Mouse (Mus musculus): Measurements from ENCODE around the gene Ppp2r1a. TPM values are rescaled to one million over a fixed set of nuclear protein-coding genes. Genes with fewer than 3 reads are reported as not detected.

The Ppp2r1a gene
- total RNA-seq (2023), result 100 to 1,000 TPM; 211 to 263 TPM

DNA sequence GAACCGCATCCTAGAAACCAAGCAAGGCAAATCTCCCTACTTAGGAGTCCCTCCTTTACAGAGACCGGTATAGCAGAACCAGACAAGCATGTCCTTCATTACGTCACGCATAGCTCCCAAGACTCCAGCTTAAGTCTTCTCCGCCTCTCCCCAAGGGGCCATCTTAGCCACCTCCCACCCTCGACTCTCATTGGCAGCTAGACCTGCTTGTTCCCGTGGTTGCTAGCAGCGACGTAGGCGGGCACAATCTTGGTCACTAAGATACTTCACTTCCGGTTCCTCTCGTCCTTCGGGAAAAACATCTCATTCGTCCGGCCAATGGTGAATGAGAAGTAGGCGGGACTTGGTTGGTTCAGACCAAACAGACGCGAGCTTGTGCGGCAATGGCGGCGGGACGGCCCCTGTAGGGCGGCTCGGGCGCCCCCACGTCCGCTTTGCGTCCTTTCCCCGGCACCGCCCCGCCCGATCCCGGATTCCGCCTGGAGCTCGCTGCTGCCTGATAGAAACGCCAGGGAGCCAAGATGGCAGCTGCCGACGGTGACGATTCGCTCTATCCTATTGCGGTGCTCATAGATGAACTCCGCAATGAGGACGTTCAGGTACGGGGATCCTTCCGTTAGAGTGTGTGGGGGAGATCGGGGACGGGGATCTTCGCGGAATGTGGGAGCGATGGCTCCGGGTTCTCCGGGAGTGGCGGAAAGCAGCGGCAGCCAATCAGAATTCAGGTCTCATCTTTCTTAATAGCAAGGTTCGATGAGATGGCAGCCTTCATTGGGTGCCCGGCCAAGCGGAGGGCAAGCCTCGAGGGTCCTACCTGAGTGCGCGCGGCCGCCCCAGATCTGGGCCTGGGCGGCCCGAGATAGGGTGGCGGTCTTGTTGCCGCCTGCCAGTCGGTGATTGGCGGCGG, at the start of gene Ppp2r1a:
Ppp2r1a (plus strand) TSS at position 327 of the 907 bp plus-strand sequence.

DNA sequence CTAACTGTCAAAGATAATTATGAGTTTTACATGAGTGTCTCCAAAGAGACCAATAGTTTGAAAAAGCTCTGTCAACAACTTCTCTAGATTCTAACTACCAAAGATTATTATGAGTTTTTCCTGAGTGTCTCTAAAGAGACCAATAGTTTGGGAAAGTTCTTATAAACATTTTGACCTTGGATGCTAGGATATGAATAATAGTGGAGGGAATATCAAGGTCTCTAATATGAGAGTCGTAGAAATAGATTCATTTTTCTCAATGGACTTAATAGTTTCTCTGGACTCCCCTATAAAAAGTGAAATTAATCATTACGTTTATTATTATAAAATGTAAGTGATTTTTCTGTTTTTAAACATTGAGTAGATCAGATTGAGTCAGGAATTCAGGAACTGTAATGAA, 40.1 kb upstream of the Ppp2r1a start, which contains the start of gene Vmn1r231:
Vmn1r231 (minus strand) TSS at position 101 of the 400 bp plus-strand sequence.

DNA sequence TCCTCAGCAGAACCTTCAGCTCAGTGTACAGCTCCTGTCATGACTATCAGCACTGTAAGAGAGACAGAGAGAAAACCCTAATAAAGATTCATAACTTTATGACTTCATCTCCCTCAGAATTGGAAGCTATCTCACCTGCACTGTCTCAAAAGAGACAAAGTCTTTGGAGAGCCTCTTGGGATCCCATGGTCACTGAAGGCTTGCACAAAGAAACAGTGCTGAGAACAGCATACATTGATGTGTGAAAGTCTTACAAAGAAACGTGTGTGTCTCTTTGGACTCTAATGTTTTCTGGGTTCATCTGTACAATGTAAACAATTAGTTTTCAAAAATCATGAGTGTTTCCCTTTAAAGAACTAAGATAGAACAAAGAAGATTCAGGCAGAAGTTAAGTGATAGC, 25.5 kb upstream of the Ppp2r1a start, which contains the start of gene Vmn1r232:
Vmn1r232 (minus strand) TSS at position 101 of the 400 bp plus-strand sequence.

DNA sequence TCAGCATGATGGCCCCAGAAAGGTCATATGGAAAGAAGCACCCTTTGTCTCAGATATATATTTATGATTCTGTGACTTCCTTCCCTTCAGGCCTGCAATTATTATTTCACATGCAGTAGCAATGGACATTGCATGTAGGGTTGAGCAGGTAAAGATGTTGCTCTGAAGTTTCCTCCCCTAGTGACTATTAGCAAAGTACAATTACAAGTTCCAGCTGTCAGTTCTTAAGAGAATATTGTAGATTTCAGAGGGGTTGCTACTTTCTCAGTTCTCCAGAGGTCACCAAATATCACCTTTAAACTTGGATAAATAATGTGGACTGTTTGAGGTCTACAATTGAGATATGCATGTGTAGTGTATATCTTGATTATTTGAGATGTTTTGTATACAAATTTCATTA, 51.3 kb downstream of the Ppp2r1a start, which contains the start of gene Vmn1r233:
Vmn1r233 (minus strand) TSS at position 101 of the 400 bp plus-strand sequence.

DNA sequence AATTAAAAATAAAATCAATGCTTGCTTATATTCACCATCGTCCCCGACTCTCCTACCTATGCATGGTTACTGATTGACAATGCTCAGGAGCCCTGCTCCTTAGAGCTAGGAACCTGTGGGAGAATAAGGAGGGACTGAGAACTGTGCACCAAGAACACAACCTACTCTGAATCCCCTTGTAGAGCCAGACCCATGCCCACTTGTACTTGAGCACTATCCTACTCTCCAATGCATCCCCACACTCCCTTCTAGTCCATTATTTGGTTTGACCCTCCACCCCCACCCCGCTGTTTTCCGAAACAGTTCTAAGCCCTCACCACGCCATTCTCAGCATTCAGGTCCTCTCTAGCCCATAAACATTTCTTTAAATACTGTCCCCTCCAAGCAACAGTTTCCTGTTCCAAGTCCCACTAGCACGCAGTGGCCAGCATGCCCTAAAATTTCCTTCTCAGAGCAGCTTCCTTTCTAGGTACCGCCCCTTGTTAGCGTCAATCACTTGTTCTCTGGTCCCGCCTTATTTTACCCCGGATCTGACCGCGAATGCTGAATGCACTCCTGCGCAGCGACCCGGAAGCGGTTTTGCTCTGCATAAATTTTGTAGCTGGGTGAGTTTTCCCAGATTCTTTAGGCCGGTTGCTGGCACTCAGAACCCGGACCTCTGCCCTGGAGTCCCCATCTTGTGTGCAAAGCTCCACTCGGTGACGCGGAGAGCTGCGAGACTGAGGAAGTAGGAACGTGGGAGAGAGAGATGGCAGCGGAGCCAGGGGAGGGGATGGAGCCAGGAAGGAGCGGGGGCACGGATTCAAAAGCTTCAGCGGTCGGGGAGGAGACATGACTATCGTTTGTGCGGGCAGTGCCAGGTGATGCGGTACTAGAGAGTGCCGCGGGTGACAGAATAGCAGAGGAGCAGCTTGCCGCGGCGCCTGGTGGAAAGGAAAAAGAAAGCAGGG, 63.5 kb downstream of the Ppp2r1a start, which contains the start of gene Zfp160:
Zfp160 (plus strand) TSS at position 522 of the 950 bp plus-strand sequence.

Other genes with a start within 250 kb of the Ppp2r1a start
- not detected for gene Vmn1r227, start 215.5 kb upstream of the Ppp2r1a start, total RNA-seq (2023)
- gene Vmn1r228, start 159.2 kb upstream of the Ppp2r1a start, total RNA-seq (2023), result not detected
- gene Vmn1r229, start 133.8 kb upstream of the Ppp2r1a start, total RNA-seq (2023), result not detected
- gene Vmn1r230, start 104.9 kb upstream of the Ppp2r1a start, total RNA-seq (2023), result not detected
- gene Vmn1r231, start 40.2 kb upstream of the Ppp2r1a start, total RNA-seq (2023), result not detected
- not detected for gene Vmn1r232, start 25.6 kb upstream of the Ppp2r1a start, total RNA-seq (2023)
- not detected for gene Vmn1r233, start 51.2 kb downstream of the Ppp2r1a start, total RNA-seq (2023)
- 10 to 100 TPM; 12.4 to 13.1 TPM for gene Zfp160, start 63.6 kb downstream of the Ppp2r1a start, total RNA-seq (2023)